Mouse (Mus musculus): ENCODE measurements at regions not wholly inside any gene's neighbourhood (a gene's known extent, or its start where the extent isn't known, plus 50 kb on each side); places are given as distances from the start of the nearest gene placed in this dataset.

DNA sequence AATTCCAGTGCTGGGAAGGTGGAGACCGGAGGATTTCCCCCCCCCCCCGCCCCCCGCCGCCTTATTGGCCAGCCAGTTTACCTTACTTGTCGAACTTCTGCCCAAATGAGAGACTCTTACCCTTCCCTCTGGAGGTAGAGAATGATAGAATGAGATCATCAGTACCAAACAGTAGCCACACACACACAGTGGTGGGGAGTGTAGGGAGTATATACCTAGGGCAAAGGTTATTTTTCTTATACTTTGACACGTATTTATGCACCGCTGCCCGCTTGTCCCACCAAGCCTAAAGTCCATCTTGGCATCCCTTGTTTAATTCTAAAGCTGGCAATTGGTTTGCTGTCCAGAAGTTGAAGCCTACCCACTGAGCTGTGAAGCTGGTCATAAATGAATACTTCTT is 213.6 kb upstream of the Jag1 start:
- TF ChIP-seq CTCF (IDR thresholded peaks at IDR 0.05; ENCODE audit: extremely low read depth, insufficient read depth, low read length) = no peak
- no peak for TF ChIP-seq POLR2A (IDR thresholded peaks at IDR 0.05; ENCODE audit: extremely low read depth, insufficient read depth, low read length)
